Mouse (Mus musculus): ENCODE data around the gene Macc1. TPM values are rescaled to one million over a fixed set of nuclear protein-coding genes. Genes with fewer than 3 reads are reported as not detected.
A peak's percentile ranks its signal among the peaks of the same experiment; 100 is the strongest.

Macc1 gene
- polyA plus RNA-seq, 1 experiment: 0.08 TPM

DNA sequence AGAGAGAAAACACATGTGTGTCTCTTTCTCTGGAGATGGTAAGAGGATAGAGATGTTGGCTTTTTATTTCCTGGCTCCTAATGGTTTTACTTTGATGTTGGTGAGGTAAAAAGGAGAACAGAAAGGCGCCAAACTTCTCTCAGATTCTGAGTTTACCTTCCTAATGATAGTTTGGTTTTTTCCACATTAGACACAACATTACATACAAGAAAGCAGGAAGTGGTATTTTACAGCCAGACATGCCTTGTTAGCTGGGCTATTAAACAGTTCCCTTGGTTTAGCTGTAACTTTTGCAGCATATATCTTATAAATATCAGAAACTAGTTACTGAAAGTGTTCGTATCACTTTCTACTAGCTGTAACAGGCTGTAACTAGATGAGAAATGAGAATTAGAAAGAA is 96.9 kb downstream of the Macc1 start:
- Histone ChIP-seq H3K4me3 (ENCODE audit: insufficient read depth, low read length) (no peak overlapping the region), H3K4me1 (ENCODE audit: control insufficient read depth, insufficient read depth, low read length) (no peaks in the 10 kb centered on the region), H3K27ac (ENCODE audit: insufficient read depth, low read depth, low read length) (no peak overlapping the region)
- no peak for TF ChIP-seq POLR2A (IDR thresholded peaks at IDR 0.05; ENCODE audit: borderline replicate concordance, low read depth, low read length)

DNA sequence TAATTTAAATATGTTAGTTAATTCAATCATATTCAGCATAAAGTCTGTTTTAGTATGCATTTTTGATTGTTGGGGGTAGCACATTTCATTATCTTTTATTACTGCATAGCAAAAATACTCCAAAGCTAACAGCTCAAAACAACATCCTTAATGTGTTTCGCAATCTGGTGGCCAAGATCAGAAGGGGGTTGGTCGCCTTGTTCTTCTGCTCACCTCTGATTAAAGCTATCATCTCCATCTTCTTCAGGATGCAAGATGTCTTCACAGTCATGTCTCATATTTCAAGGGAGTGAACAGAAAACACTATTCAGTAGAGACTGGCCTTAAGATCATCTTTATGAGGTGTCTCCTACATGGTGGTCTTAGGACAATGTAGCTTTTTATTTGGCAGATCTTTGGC is 97.9 kb downstream of the Macc1 start:
- TF ChIP-seq CTCF (IDR thresholded peaks at IDR 0.05; ENCODE audit: low read depth, low read length) (no peak), POLR2A (IDR thresholded peaks at IDR 0.05; ENCODE audit: borderline replicate concordance, low read depth, low read length) (no peak)
- H3K27ac ChIP-seq (ENCODE audit: insufficient read depth, low read depth, low read length): no peak overlapping the region
- no peak overlapping the region for H3K4me3 ChIP-seq (ENCODE audit: insufficient read depth, low read length)
- no peaks in the 10 kb centered on the region for H3K4me1 ChIP-seq (ENCODE audit: control insufficient read depth, insufficient read depth, low read length)

DNA sequence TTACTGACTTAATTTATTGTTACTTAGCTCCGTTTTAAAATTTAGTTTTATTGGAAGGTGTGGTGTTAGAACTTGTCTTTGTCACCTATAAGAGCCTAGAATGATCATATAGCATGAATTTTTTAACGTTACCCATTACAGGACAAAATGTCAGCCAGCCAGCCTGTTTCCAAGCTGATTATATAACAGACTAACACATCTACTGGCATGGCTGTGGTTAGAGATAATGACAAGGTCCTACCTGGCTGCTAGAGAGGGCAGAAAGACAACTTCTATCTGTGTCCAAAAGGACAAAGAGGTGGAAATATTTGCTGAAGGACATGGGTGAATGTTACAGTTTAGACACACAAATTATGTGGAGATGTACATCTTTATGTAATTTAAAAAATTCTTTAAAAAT is 101.8 kb downstream of the Macc1 start:
- Histone ChIP-seq H3K27ac (ENCODE audit: insufficient read depth, low read depth, low read length) (no peak overlapping the region), H3K4me1 (ENCODE audit: control insufficient read depth, insufficient read depth, low read length) (0 out of 2 replicates have a peak, but pooled peaks cover 2% of the 10 kb centered on the region), H3K4me3 (ENCODE audit: insufficient read depth, low read length) (no peak overlapping the region)
- TF ChIP-seq CTCF (IDR thresholded peaks at IDR 0.05; ENCODE audit: low read depth, low read length): no peak
- TF ChIP-seq POLR2A (IDR thresholded peaks at IDR 0.05; ENCODE audit: borderline replicate concordance, low read depth, low read length): no peak

DNA sequence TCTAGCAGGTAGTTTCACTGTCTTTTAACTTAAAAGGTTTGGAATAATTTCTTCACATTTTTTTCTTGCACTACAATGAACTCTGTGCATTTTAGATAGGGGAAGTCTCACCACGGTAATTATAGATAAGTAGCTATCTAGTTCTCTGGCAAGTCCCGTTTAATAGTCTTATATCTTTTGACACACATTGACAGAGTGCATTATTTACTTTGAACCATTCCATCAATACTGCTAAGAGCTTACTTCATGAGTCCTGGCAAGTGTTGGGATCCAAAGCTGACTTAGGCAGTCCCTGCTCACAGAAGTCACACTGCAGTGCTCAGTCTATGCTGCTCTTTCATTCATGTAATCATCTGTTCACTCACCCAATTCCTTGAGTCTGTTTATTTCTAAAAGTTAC is 111.7 kb downstream of the Macc1 start:
- no peaks in the 10 kb centered on the region for H3K4me1 ChIP-seq (ENCODE audit: control insufficient read depth, insufficient read depth, low read length)
- no peak overlapping the region for H3K4me3 ChIP-seq (ENCODE audit: insufficient read depth, low read length)
- H3K27ac ChIP-seq (ENCODE audit: insufficient read depth, low read depth, low read length): no peak overlapping the region
- TF ChIP-seq POLR2A (IDR thresholded peaks at IDR 0.05; ENCODE audit: borderline replicate concordance, low read depth, low read length) (no peak), CTCF (IDR thresholded peaks at IDR 0.05; ENCODE audit: low read depth, low read length) (no peak)

DNA sequence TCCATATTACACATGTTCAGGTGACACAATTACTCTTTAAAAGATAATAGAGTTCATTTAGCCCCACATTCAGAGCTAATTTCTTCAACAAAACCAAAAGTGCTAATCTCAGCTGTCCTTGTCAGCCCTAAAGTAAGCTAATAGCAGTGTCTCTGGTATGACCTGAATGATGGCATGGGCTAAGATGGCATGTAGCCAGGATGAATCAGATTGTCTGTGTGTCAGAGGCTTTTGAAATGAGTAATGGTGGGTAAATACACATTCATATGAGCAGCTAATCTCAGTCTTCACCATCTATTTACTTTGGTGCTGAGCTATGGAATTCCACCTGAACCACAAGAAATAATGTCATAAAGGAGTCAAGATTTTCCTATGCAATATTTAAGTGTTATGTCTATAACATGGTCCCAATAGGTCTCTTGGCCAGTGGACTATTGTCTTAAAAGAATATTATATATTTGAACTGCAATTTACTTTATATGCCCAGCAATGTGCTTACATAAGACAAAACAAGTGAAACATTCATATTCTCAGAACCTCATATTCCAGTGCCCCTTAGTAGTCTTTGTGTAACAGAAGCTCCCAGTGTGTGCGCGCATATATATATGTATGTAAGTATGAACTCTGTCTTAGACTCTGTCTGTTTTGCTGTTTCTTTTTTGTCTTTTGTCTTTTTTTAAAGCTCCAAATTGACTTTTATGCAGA is 112.3 kb downstream of the Macc1 start:
- TF ChIP-seq CTCF (IDR thresholded peaks at IDR 0.05; ENCODE audit: low read depth, low read length) (no peak), POLR2A (IDR thresholded peaks at IDR 0.05; ENCODE audit: borderline replicate concordance, low read depth, low read length) (no peak)
- Histone ChIP-seq H3K27ac (ENCODE audit: insufficient read depth, low read depth, low read length) (no peak overlapping the region), H3K4me3 (ENCODE audit: insufficient read depth, low read length) (no peak overlapping the region), H3K4me1 (ENCODE audit: control insufficient read depth, insufficient read depth, low read length) (no peaks in the 10 kb centered on the region)

DNA sequence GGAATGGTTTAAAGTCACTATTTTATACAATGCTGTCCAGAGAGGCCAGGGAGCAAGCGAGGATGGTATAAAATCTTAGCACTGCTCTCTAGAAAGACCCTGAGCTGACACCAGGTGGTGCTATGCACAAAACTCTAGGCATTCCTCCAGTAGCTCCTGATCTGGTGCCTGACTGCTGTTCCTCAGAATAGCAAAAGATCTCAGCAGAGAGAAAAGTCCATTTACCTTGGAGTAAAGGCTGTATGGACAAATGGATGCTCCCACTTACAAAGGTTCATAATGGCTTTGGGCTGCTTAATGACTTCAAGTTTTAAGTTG is 112.8 kb downstream of the Macc1 start:
- Histone ChIP-seq H3K4me1 (ENCODE audit: control insufficient read depth, insufficient read depth, low read length) (no peaks in the 10 kb centered on the region), H3K4me3 (ENCODE audit: insufficient read depth, low read length) (no peak overlapping the region), H3K27ac (ENCODE audit: insufficient read depth, low read depth, low read length) (no peak overlapping the region)
- TF ChIP-seq POLR2A (IDR thresholded peaks at IDR 0.05; ENCODE audit: borderline replicate concordance, low read depth, low read length) (no peak), CTCF (IDR thresholded peaks at IDR 0.05; ENCODE audit: low read depth, low read length) (peak; percentile 8; the same call in 1 of the 2 replicates)

DNA sequence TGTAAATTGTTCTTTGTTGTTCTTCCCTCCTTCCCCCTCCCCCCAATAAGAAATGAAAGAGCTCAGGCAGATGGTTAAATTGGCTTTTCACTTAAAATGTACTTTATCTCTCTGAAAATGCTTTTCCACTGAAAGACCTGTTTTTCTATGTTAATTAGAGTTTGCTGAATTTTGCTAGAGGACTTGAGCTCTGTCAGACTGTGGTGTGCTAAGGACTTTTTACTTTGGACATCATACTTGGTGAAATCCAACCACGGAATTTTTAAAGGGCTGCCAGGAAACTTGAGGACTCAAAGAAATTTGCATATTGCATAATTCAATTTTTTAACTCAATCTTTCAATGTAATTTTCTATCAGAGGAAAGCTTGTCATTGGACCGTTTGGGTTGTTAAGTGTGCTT is 126.7 kb downstream of the Macc1 start:
- no peaks in the 10 kb centered on the region for H3K4me1 ChIP-seq (ENCODE audit: control insufficient read depth, insufficient read depth, low read length)
- no peak overlapping the region for H3K27ac ChIP-seq (ENCODE audit: insufficient read depth, low read depth, low read length)
- TF ChIP-seq CTCF (IDR thresholded peaks at IDR 0.05; ENCODE audit: low read depth, low read length) (no peak), POLR2A (IDR thresholded peaks at IDR 0.05; ENCODE audit: borderline replicate concordance, low read depth, low read length) (no peak)
- no peak overlapping the region for H3K4me3 ChIP-seq (ENCODE audit: insufficient read depth, low read length)

DNA sequence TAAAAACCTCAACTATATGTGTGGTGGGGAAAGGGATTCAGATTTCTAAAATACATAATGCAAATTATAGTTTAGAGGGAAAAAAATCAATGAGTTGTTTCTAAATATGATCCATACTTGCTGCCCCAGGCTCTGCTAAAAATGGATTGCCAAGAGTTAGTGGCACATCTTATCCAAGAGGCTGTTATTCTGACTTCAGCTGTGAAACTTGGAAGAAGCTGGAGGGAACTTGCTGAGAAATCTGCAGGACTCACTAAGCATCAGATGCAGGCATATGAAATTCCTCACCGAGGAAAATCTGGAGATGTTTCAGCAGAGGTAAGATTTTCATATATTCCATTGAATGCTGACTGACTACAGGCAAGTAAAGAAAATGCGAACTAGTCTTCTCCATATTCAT is 136.0 kb downstream of the Macc1 start:
- no peak overlapping the region for H3K27ac ChIP-seq (ENCODE audit: insufficient read depth, low read depth, low read length)
- no peak overlapping the region for H3K4me3 ChIP-seq (ENCODE audit: insufficient read depth, low read length)
- no peak for TF ChIP-seq POLR2A (IDR thresholded peaks at IDR 0.05; ENCODE audit: borderline replicate concordance, low read depth, low read length)
- no peak for TF ChIP-seq CTCF (IDR thresholded peaks at IDR 0.05; ENCODE audit: low read depth, low read length)
- H3K4me1 ChIP-seq (ENCODE audit: control insufficient read depth, insufficient read depth, low read length): no peaks in the 10 kb centered on the region

DNA sequence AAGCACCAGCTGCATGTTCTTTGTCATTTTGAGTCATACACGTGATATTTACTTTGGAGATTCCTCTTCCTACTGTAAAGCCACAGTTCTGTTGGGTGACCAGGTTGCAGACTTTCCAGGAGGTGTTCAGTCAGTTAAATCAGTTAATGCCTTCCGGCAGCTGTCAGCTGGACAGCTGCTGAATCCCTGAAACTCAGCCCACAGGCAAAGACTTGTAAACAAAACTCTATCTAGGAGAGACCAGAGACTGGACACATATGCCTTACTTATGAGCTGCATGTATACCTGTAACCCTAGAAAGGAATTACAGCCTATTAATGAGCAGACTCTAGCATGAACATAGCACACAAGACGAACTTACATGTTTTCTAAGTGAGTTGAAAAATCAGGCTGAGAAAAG is 137.2 kb downstream of the Macc1 start:
- Histone ChIP-seq H3K4me3 (ENCODE audit: insufficient read depth, low read length) (no peak overlapping the region), H3K27ac (ENCODE audit: insufficient read depth, low read depth, low read length) (no peak overlapping the region), H3K4me1 (ENCODE audit: control insufficient read depth, insufficient read depth, low read length) (no peaks in the 10 kb centered on the region)
- TF ChIP-seq POLR2A (IDR thresholded peaks at IDR 0.05; ENCODE audit: borderline replicate concordance, low read depth, low read length): no peak
- no peak for TF ChIP-seq CTCF (IDR thresholded peaks at IDR 0.05; ENCODE audit: low read depth, low read length)

DNA sequence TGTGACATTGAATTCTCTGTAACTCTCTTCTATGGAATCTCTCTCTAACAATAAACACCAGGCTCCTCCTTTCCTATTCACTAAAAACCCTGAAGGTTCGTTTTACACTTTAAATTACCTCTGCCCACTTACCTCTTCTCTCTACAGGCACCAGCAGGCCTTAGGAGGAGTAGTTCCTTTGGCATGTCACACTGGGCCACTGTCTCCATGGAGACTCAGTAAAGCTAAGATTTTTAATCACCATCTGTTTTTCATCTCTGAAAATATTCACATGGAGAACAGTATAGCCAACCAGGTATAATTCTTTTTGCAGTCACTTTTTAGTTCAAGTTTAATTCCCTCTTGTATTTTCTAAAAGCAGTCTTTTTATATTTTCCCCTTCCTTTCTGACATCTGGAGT is 140.0 kb downstream of the Macc1 start:
- Histone ChIP-seq H3K4me1 (ENCODE audit: control insufficient read depth, insufficient read depth, low read length) (no peaks in the 10 kb centered on the region), H3K4me3 (ENCODE audit: insufficient read depth, low read length) (no peak overlapping the region), H3K27ac (ENCODE audit: insufficient read depth, low read depth, low read length) (no peak overlapping the region)
- TF ChIP-seq POLR2A (IDR thresholded peaks at IDR 0.05; ENCODE audit: borderline replicate concordance, low read depth, low read length) (no peak), CTCF (IDR thresholded peaks at IDR 0.05; ENCODE audit: low read depth, low read length) (no peak)
